Mouse (Mus musculus) forebrain, embryonic 14.5 days (tissue): ENCODE measurements around the gene Gtf2f1. TPM values are rescaled to one million over a fixed set of nuclear protein-coding genes. Genes with fewer than 3 reads are reported as not detected.

Source experiments
- ATAC-seq: fragments of 200-750 bp; cut with Nextera tagmentation; 2 replicates; pipeline ENCODE4 v1.8.0; 2017; ENCODE audit warnings: mild to moderate bottlenecking, moderate library complexity
- DNase-seq: peaks from one replicate; pipeline ENCODE4 v3.0.0-alpha.2; 2015; ENCODE audit warnings: low spot score
- H3K27ac ChIP-seq: fragments of 300-500 bp; sonication (generic); 2 replicates; pipeline ENCODE4 v1.5.1; 2014; ENCODE audit warnings: low read depth, mild to moderate bottlenecking, control low read depth, low read length, moderate library complexity
- H3K27me3 ChIP-seq: fragments of 300-500 bp; sonication (generic); replicated peaks from 2 replicates; pipeline ENCODE4 v1.6.1; 2014; ENCODE audit warnings: low read length, control low read depth, mixed read lengths; ENCODE audit not compliant: control insufficient read depth, insufficient read depth
- H3K36me3 ChIP-seq: fragments of 300-500 bp; sonication (generic); 2 replicates; pipeline ENCODE4 v1.6.1; 2014; ENCODE audit warnings: low read length, control low read depth; ENCODE audit not compliant: control insufficient read depth, insufficient read depth
- H3K4me1 ChIP-seq: fragments of 300-500 bp; sonication (generic); 2 replicates; pipeline ENCODE4 v1.6.1; 2014; ENCODE audit warnings: antibody characterized with exemption, low read length, control low read depth; ENCODE audit not compliant: control insufficient read depth, insufficient read depth
- H3K4me2 ChIP-seq: fragments of 300-500 bp; sonication (generic); 2 replicates; pipeline ENCODE4 v1.6.1; 2014; ENCODE audit warnings: mild to moderate bottlenecking, control low read depth, low read length
- H3K4me3 ChIP-seq: fragments of 300-500 bp; sonication (generic); 2 replicates; pipeline ENCODE4 v1.5.1; 2014; ENCODE audit warnings: low read depth, low read length, control low read depth
- H3K9ac ChIP-seq: fragments of 300-500 bp; sonication (generic); 2 replicates; pipeline ENCODE4 v1.6.1; 2014; ENCODE audit warnings: mild to moderate bottlenecking, low read length, control low read depth, moderate library complexity
- H3K9me3 ChIP-seq: fragments of 300-500 bp; sonication (generic); replicated peaks from 2 replicates; pipeline ENCODE4 v1.6.1; 2016; ENCODE audit warnings: low read length, control low read depth, mixed read lengths; ENCODE audit not compliant: control insufficient read depth
- WGBS: fragments of 180-500 bp; shearing (Covaris S2); extraction: QIAGEN DNeasy Blood & Tissue Kit; methylation state at CpG from one replicate; pipeline ENCODE4 v1.1.7; 2014; 5-methylcytosine and 5-hydroxymethylcytosine counted together
- polyA plus RNA-seq: library from polyadenylated mRNA; unstranded; fragments of >200 nt; fragmentation: Nextera tagmentation; extraction: Ambion mirVana; gene quantifications from 2 replicates; pipeline ENCODE4 v1.2.1, GENCODE M21; 2014

The Gtf2f1 gene
- polyA plus RNA-seq, 1 experiment from 2014 or later: 70.7 TPM

GRCm38 (mm10) chr17:56973956-56974707 is 37.0 kb downstream of the Gtf2f1 start:
- H3K27me3 ChIP-seq: peaks cover 3% of the 10 kb centered on the region
- no peak for DNase-seq
- WGBS: 70% methylated on average over 13 of the region's 14 CpGs

GRCm38 (mm10) chr17:56970081-56970480 is 41.0 kb downstream of the Gtf2f1 start:
- Histone ChIP-seq H3K27ac (no peak overlapping the region), H3K9ac (no peak overlapping the region), H3K4me2 (no peak overlapping the region), H3K4me1 (no peaks in the 10 kb centered on the region), H3K36me3 (no peaks in the 10 kb centered on the region), H3K4me3 (no peak overlapping the region), H3K27me3 (peaks cover 3% of the 10 kb centered on the region), H3K9me3 (no peaks in the 10 kb centered on the region)
- ATAC-seq: no peak
- DNase-seq: no peak
- WGBS: 64% methylated on average over 5 of the region's 5 CpGs

More at GRCm38 (mm10) chr17:56973956-56974707, 37.0 kb downstream of the Gtf2f1 start:
- no peak overlapping the region for H3K27ac ChIP-seq
- H3K36me3 ChIP-seq: no peaks in the 10 kb centered on the region
- no peak for ATAC-seq
- no peaks in the 10 kb centered on the region for H3K9me3 ChIP-seq
- no peak overlapping the region for H3K9ac ChIP-seq
- H3K4me3 ChIP-seq: no peak overlapping the region
- no peaks in the 10 kb centered on the region for H3K4me1 ChIP-seq
- H3K4me2 ChIP-seq: no peak overlapping the region

GRCm38 (mm10) chr17:56969321-56969720 is 41.8 kb downstream of the Gtf2f1 start:
- Histone ChIP-seq H3K27me3 (peaks cover 3% of the 10 kb centered on the region), H3K9ac (no peak overlapping the region), H3K27ac (no peak overlapping the region), H3K36me3 (no peaks in the 10 kb centered on the region), H3K4me2 (no peak overlapping the region), H3K4me1 (no peaks in the 10 kb centered on the region), H3K4me3 (no peak overlapping the region), H3K9me3 (no peaks in the 10 kb centered on the region)
- no peak for ATAC-seq
- 74% methylated on average over 3 of the region's 3 CpGs for WGBS
- no peak for DNase-seq

GRCm38 (mm10) chr17:56963646-56964045 is 47.4 kb downstream of the Gtf2f1 start:
- Histone ChIP-seq H3K9me3 (no peaks in the 10 kb centered on the region), H3K4me3 (no peak overlapping the region), H3K4me2 (no peak overlapping the region), H3K4me1 (no peaks in the 10 kb centered on the region), H3K27me3 (no peaks in the 10 kb centered on the region), H3K27ac (no peak overlapping the region), H3K9ac (no peak overlapping the region), H3K36me3 (no peaks in the 10 kb centered on the region)
- WGBS: 76% methylated on average over 6 of the region's 6 CpGs
- ATAC-seq (no peak), DNase-seq (no peak)

GRCm38 (mm10) chr17:56962642-56963405 is 48.3 kb downstream of the Gtf2f1 start:
- Histone ChIP-seq H3K36me3 (no peaks in the 10 kb centered on the region), H3K9me3 (no peaks in the 10 kb centered on the region), H3K9ac (no peak overlapping the region), H3K27ac (no peak overlapping the region), H3K4me3 (no peak overlapping the region), H3K4me2 (no peak overlapping the region), H3K27me3 (no peaks in the 10 kb centered on the region), H3K4me1 (no peaks in the 10 kb centered on the region)
- 79% methylated on average over 5 of the region's 5 CpGs for WGBS
- no peak for ATAC-seq
- DNase-seq: no peak

- DNase-seq: no peak
- Histone ChIP-seq H3K4me2 (no peak overlapping the region), H3K27me3 (no peaks in the 10 kb centered on the region), H3K9me3 (no peaks in the 10 kb centered on the region), H3K9ac (no peak overlapping the region), H3K27ac (no peak overlapping the region), H3K4me3 (no peak overlapping the region), H3K36me3 (no peaks in the 10 kb centered on the region), H3K4me1 (no peaks in the 10 kb centered on the region)
- ATAC-seq: no peak
- 89% methylated on average over 4 of the region's 4 CpGs for WGBS
Observed at GRCm38 (mm10) chr17:56961880-56962279, 49.2 kb downstream of the Gtf2f1 start.

- Histone ChIP-seq H3K4me1 (no peaks in the 10 kb centered on the region), H3K27me3 (no peaks in the 10 kb centered on the region), H3K36me3 (no peaks in the 10 kb centered on the region), H3K9ac (no peak overlapping the region), H3K27ac (no peak overlapping the region), H3K9me3 (no peaks in the 10 kb centered on the region), H3K4me3 (no peak overlapping the region), H3K4me2 (no peak overlapping the region)
- WGBS: 83% methylated on average over 4 of the region's 4 CpGs
- no peak for ATAC-seq
- no peak for DNase-seq
Observed at GRCm38 (mm10) chr17:56958667-56959066, 52.4 kb downstream of the Gtf2f1 start.

GRCm38 (mm10) chr17:56957763-56958429 is 53.2 kb downstream of the Gtf2f1 start:
- Histone ChIP-seq H3K9ac (no peak overlapping the region), H3K4me3 (no peak overlapping the region), H3K4me2 (no peak overlapping the region), H3K4me1 (no peaks in the 10 kb centered on the region), H3K27me3 (no peaks in the 10 kb centered on the region), H3K36me3 (no peaks in the 10 kb centered on the region), H3K9me3 (no peaks in the 10 kb centered on the region), H3K27ac (no peak overlapping the region)
- DNase-seq (no peak), ATAC-seq (no peak)
- WGBS: 36% methylated on average over 11 of the region's 11 CpGs
